Mouse (Mus musculus) CH12.LX (cell line): ENCODE data around the gene Srp9.

Experiments used
- CTCF ChIP-seq, 2 experiments: IDR thresholded peaks in 1 of 2; conservative IDR thresholded peaks in 1 of 2; 2 replicates each; pipeline ENCODE4 v1.5.1; 2011 to 2012; ENCODE audit warnings: low read depth in 2 of 2, low read length in 2 of 2, improper control_type of control experiment in 1 of 2, inconsistent platforms in 1 of 2, mild to moderate bottlenecking in 1 of 2, moderate library complexity in 1 of 2
- E2F4 ChIP-seq: IDR thresholded peaks from 2 replicates; pipeline ENCODE4 v1.6.1; 2011; ENCODE audit warnings: low read depth, low read length, improper control_type of control experiment; ENCODE audit not compliant: insufficient replicate concordance
- MXI1 ChIP-seq: IDR thresholded peaks from 2 replicates; pipeline ENCODE4 v1.6.1; 2011; ENCODE audit warnings: mild to moderate bottlenecking, low read depth, low read length, improper control_type of control experiment
- POLR2A ChIP-seq: IDR thresholded peaks from 2 replicates; pipeline ENCODE4 v1.6.1; 2011; ENCODE audit warnings: low read depth, mild to moderate bottlenecking, improper control_type of control experiment, low read length
- RAD21 ChIP-seq: IDR thresholded peaks from 2 replicates; pipeline ENCODE4 v1.6.1; 2011; ENCODE audit warnings: low read depth, mild to moderate bottlenecking, low read length, improper control_type of control experiment, moderate library complexity
- RCOR1 ChIP-seq: conservative IDR thresholded peaks from 2 replicates; pipeline ENCODE4 v1.6.1; 2012; ENCODE audit warnings: low read depth, mild to moderate bottlenecking, inconsistent platforms, low read length, improper control_type of control experiment
- SMC3 ChIP-seq: IDR thresholded peaks from 2 replicates; pipeline ENCODE4 v1.6.1; 2011; ENCODE audit warnings: low read depth, low read length, improper control_type of control experiment

GRCm38 (mm10) chr1:182091746-182092412, 32.7 kb upstream of the Srp9 start:
- TF ChIP-seq MXI1 (no peak), RAD21 (no peak), CTCF (conservative IDR thresholded peaks at IDR 0.05 in 1 of 2, IDR thresholded peaks at IDR 0.05 in 1 of 2; ENCODE audit: low read depth in 2 of 2, low read length in 2 of 2) (no peak), E2F4 (no peak), SMC3 (no peak), POLR2A (no peak), RCOR1 (no peak)
